Mouse (Mus musculus) liver, postnatal 0 days (tissue): ENCODE results near the gene Prkrip1. TPM values are rescaled to one million over a fixed set of nuclear protein-coding genes. Genes with fewer than 3 reads are reported as not detected.

Experiments used
- ATAC-seq: fragments of 200-750 bp; cut with Nextera tagmentation; 2 replicates; pipeline ENCODE4 v1.8.0; 2017; ENCODE audit warnings: mild to moderate bottlenecking, moderate library complexity
- DNase-seq: peaks from one replicate; pipeline ENCODE4 v3.0.0-alpha.2; 2016
- H3K27ac ChIP-seq: fragments of 300-500 bp; sonication (generic); 2 replicates; pipeline ENCODE4 v1.5.1; 2014; ENCODE audit warnings: antibody characterized with exemption, moderate library complexity, mild to moderate bottlenecking, low read depth
- H3K27me3 ChIP-seq: fragments of 300-500 bp; sonication (generic); 2 replicates; pipeline ENCODE4 v1.6.1; 2014; ENCODE audit warnings: low read length, control low read depth, mixed read lengths; ENCODE audit not compliant: insufficient read depth
- H3K36me3 ChIP-seq: fragments of 300-500 bp; sonication (generic); replicated peaks from 2 replicates; pipeline ENCODE4 v1.6.1; 2014; ENCODE audit warnings: mild to moderate bottlenecking, control low read depth, low read length, moderate library complexity, mixed read lengths; ENCODE audit not compliant: insufficient read depth
- H3K4me1 ChIP-seq: fragments of 300-500 bp; sonication (generic); 2 replicates; pipeline ENCODE4 v1.6.1; 2014; ENCODE audit warnings: antibody characterized with exemption, mild to moderate bottlenecking, control low read depth; ENCODE audit not compliant: insufficient read depth
- H3K4me2 ChIP-seq: fragments of 300-500 bp; sonication (generic); 2 replicates; pipeline ENCODE4 v1.6.1; 2014; ENCODE audit warnings: low read depth, mild to moderate bottlenecking, low read length, moderate library complexity, mixed read lengths
- H3K4me3 ChIP-seq: fragments of 300-500 bp; sonication (generic); 2 replicates; pipeline ENCODE4 v1.5.1; 2014; ENCODE audit warnings: low read depth, low read length
- H3K9ac ChIP-seq: fragments of 300-500 bp; sonication (generic); replicated peaks from 2 replicates; pipeline ENCODE4 v1.6.1; 2014; ENCODE audit warnings: mild to moderate bottlenecking, moderate library complexity
- H3K9me3 ChIP-seq: fragments of 300-500 bp; sonication (generic); 2 replicates; pipeline ENCODE4 v1.6.1; 2016; ENCODE audit warnings: mild to moderate bottlenecking, control low read depth, low read length, mixed read lengths
- CTCF ChIP-seq: sonication (generic); IDR thresholded peaks from 2 replicates; pipeline ENCODE4 v1.5.1; 2016; ENCODE audit warnings: antibody characterized with exemption, low read depth
- EP300 ChIP-seq: IDR thresholded peaks from 2 replicates; pipeline ENCODE4 v1.6.1; 2016; ENCODE audit warnings: antibody characterized with exemption, low read depth, mild to moderate bottlenecking
- whole genome bisulfite sequencing: fragments of 180-500 bp; shearing (Covaris S2); extraction: QIAGEN DNeasy Blood & Tissue Kit; methylation state at CpG from one replicate; pipeline ENCODE4 v1.1.7; 2014; ENCODE audit not compliant: insufficient replicate concordance; 5-methylcytosine and 5-hydroxymethylcytosine counted together
- polyA plus RNA-seq: library from polyadenylated mRNA; unstranded; fragments of >200 nt; fragmentation: Nextera tagmentation; extraction: Ambion mirVana; gene quantifications from 2 replicates; pipeline ENCODE4 v1.2.1, GENCODE M21; 2015

Gene Prkrip1
- polyA plus RNA-seq, 1 experiment from 2014 or later = 19.6 TPM

DNA sequence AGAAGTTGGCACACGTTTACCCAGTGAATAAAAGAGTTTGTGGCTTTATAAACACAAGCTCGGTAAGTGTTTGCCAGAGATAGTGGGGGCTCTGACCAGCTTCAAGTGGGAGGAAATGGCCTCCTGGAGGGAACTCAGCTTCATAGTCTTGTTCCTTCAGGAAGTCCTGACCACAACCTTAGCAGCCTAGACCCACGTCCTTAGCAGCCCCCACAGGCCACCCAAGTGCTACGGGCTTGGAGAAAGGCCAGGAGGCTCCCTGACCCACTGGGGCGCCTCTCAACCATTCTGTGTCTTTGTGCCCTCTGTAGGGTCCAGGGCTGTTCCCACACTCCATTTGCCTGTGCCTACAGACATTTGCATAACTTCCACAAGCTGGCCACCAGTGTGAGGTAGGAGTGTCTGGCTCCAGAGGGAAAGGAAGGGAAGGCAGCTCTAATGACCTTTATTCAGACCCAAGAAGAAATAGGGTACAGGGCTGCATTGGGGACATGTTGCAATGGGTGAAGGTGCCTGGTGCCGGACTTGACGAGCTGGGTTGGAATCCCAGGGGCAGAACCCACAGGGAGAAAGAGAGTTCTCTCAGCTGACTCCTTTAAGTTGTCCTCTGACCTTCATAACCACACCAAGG is 27.6 kb upstream of the Prkrip1 start:
- Histone ChIP-seq H3K9ac (no peak overlapping the region), H3K4me3 (no peak overlapping the region), H3K9me3 (no peaks in the 10 kb centered on the region), H3K27ac (no peak overlapping the region), H3K27me3 (no peaks in the 10 kb centered on the region), H3K4me2 (no peak overlapping the region), H3K36me3 (peaks cover 7% of the 10 kb centered on the region; the same call in 1 of the 2 replicates), H3K4me1 (no peaks in the 10 kb centered on the region)
- no peak for ATAC-seq
- TF ChIP-seq CTCF = no peak
- no peak for TF ChIP-seq EP300
- WGBS = 44% methylated on average over 7 of the region's 7 CpGs
- DNase-seq = no peak

DNA sequence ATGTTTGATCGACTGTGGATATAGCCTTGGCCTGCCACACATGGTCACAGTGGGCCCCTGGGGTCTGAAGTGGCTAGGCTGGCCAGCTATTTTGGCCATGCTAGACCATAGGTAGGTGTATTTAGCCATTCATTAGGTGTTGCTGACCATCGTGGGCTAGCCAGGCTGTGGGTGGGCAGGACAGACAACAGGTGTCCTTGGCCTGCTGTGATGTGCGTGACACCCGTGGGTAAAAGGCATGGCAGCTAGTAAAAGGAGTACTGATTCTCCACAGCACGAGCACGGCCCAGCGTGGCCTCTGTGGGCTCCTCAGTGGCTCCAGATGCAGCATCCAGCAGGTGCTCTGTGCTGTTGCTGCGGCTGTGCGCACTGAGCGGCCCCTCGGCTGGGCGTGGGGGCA is 19.8 kb upstream of the Prkrip1 start:
- H3K4me2 ChIP-seq = no peak overlapping the region
- no peak for DNase-seq
- no peaks in the 10 kb centered on the region for H3K27me3 ChIP-seq
- H3K9ac ChIP-seq = no peak overlapping the region
- H3K27ac ChIP-seq = no peak overlapping the region
- TF ChIP-seq EP300 (no peak), CTCF (no peak)
- H3K4me3 ChIP-seq = no peak overlapping the region
- no peaks in the 10 kb centered on the region for H3K36me3 ChIP-seq
- ATAC-seq = no peak
- 77% methylated on average over 12 of the region's 12 CpGs for WGBS
- H3K4me1 ChIP-seq = no peaks in the 10 kb centered on the region
- H3K9me3 ChIP-seq = no peaks in the 10 kb centered on the region; the same call in 1 of the 2 replicates

DNA sequence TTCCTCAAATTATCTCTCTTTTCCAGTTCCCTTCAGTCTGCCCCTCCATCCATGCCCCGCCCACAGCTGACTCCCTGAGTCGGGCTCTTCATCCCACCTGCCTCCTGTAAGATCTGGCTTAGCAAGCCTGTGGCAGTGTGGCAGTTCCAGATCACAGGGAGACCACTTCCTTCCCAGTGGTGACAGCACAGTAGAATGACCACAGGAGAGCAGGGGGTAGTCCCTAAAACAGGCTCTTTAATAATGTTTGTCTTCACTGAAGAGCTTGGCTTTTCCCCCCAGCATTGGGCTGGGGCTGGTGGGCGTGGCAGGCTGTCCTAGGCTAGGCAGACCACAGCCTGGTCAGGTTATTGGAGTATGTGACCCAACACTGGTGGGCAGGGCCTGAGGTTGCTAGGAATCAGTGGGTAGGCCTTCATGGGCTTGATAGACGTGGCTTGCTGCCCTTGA is 19.2 kb upstream of the Prkrip1 start:
- ATAC-seq (peak; percentile 16; the same call in 1 of the 2 replicates), DNase-seq (no peak)
- Histone ChIP-seq H3K4me1 (no peaks in the 10 kb centered on the region), H3K4me3 (no peak overlapping the region), H3K9ac (no peak overlapping the region), H3K9me3 (no peaks in the 10 kb centered on the region; the same call in 1 of the 2 replicates), H3K4me2 (no peak overlapping the region), H3K36me3 (no peaks in the 10 kb centered on the region), H3K27me3 (no peaks in the 10 kb centered on the region), H3K27ac (no peak overlapping the region)
- 38% methylated on average over 4 of the region's 4 CpGs for WGBS
- TF ChIP-seq EP300 = no peak
- TF ChIP-seq CTCF = no peak

- Histone ChIP-seq H3K36me3 (no peaks in the 10 kb centered on the region), H3K4me1 (no peaks in the 10 kb centered on the region), H3K27me3 (no peaks in the 10 kb centered on the region), H3K4me3 (no peak overlapping the region), H3K9me3 (no peaks in the 10 kb centered on the region; the same call in 1 of the 2 replicates), H3K9ac (no peak overlapping the region), H3K4me2 (no peak overlapping the region), H3K27ac (0 out of 2 replicates have a peak overlapping the region, but pooled peaks have one; percentile 5)
- DNase-seq (no peak), ATAC-seq (peak; percentile 47; the same call in 1 of the 2 replicates)
- 69% methylated on average over 18 of the region's 18 CpGs for WGBS
- TF ChIP-seq EP300 = no peak
- TF ChIP-seq CTCF = no peak
Measured at GRCm38 (mm10) chr5:136217004-136217665, 18.4 kb upstream of the Prkrip1 start.

DNA sequence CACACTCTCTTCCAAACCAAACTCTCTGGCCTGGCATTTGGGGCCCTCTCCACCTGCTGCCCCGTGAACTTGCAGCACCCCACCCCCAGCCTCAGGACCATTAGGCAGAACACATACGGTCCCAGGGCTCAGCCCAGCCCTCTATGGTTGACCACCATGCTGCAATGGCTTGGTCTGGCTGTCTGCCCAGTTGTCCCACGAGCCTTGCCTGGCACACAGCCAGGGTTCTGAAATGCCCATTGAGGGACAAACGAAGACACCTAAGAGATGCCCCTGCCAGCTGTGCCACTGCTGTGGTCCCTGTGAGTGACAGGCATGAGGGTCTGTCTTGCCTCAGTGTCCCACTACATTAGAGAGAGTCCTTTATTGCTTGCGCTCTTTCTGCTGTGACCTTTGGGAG is 17.2 kb upstream of the Prkrip1 start:
- no peaks in the 10 kb centered on the region for H3K27me3 ChIP-seq
- ATAC-seq = no peak
- H3K36me3 ChIP-seq = no peaks in the 10 kb centered on the region
- no peak for TF ChIP-seq CTCF
- no peak for TF ChIP-seq EP300
- 77% methylated on average over 5 of the region's 5 CpGs for WGBS
- H3K9me3 ChIP-seq = no peaks in the 10 kb centered on the region; the same call in 1 of the 2 replicates
- no peak for DNase-seq
- H3K27ac ChIP-seq = no peak overlapping the region
- no peak overlapping the region for H3K4me3 ChIP-seq
- H3K4me2 ChIP-seq = no peak overlapping the region
- H3K4me1 ChIP-seq = no peaks in the 10 kb centered on the region
- H3K9ac ChIP-seq = no peak overlapping the region

- H3K9ac ChIP-seq = no peak overlapping the region
- H3K4me3 ChIP-seq = no peak overlapping the region
- no peak overlapping the region for H3K27ac ChIP-seq
- TF ChIP-seq EP300 (no peak), CTCF (peak; percentile 49)
- ATAC-seq (no peak), DNase-seq (no peak)
- 80% methylated on average over 3 of the region's 3 CpGs for WGBS
- H3K4me1 ChIP-seq = no peaks in the 10 kb centered on the region
- no peaks in the 10 kb centered on the region; the same call in 1 of the 2 replicates for H3K9me3 ChIP-seq
- H3K36me3 ChIP-seq = no peaks in the 10 kb centered on the region
- no peak overlapping the region for H3K4me2 ChIP-seq
- no peaks in the 10 kb centered on the region for H3K27me3 ChIP-seq
Measured at GRCm38 (mm10) chr5:136215211-136215610, 16.4 kb upstream of the Prkrip1 start.
